Mouse (Mus musculus) bone marrow, adult 2 months (tissue): ENCODE results near the gene Hectd3.

ENCODE experiments used
- CTCF ChIP-seq: fragments of 200-500 bp; IDR thresholded peaks from 2 replicates; pipeline ENCODE4 v1.5.1; 2011; ENCODE audit warnings: low read length, control low read depth; ENCODE audit not compliant: control insufficient read depth, insufficient read depth
- POLR2A ChIP-seq: fragments of 200-500 bp; IDR thresholded peaks from 2 replicates; pipeline ENCODE4 v1.6.1; 2011; ENCODE audit warnings: low read depth, mild to moderate bottlenecking, control low read depth, low read length, borderline replicate concordance; ENCODE audit not compliant: control insufficient read depth

DNA sequence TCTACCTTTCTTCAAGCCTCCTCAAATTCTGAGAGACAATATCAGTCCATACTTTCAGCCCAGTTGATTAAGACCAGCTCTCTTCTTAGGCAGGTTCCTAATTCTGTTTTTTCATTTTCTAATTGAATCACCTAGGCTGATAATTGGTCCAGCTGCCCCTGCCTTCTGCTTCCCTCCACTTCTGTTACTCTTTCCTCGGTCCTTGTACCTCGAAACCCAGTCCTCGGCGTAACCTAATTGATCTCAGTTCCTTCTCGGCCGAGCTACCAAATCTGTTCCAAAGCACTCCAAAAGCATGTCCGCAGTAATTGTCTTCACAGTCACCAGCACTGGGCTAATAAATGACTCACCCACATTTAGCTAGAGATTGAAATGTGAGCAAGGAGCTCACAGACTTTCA is 40.2 kb upstream of the Hectd3 start:
- TF ChIP-seq POLR2A (no peak), CTCF (no peak)
